Mouse (Mus musculus) thymus, adult 2 months (tissue): Measurements from ENCODE around the gene Sept9. TPM values are rescaled to one million over a fixed set of nuclear protein-coding genes. Genes with fewer than 3 reads are reported as not detected.

ENCODE experiments used
- DNase-seq: peaks from one replicate; pipeline ENCODE4 v3.0.0; 2021
- H3K27ac ChIP-seq: fragments of 200-500 bp; 2 replicates; pipeline ENCODE4 v1.5.1; 2012; ENCODE audit warnings: low read length, control low read depth; ENCODE audit not compliant: control insufficient read depth, insufficient read depth
- H3K27me3 ChIP-seq: fragments of 200-500 bp; 2 replicates; pipeline ENCODE4 v1.6.1; 2012; ENCODE audit warnings: mild to moderate bottlenecking, low read length, moderate library complexity, mixed read lengths; ENCODE audit not compliant: control insufficient read depth, insufficient read depth
- H3K36me3 ChIP-seq: fragments of 200-500 bp; 2 replicates; pipeline ENCODE4 v1.6.1; 2012; ENCODE audit warnings: mild to moderate bottlenecking, low read length, moderate library complexity; ENCODE audit not compliant: control insufficient read depth, insufficient read depth
- H3K4me1 ChIP-seq: fragments of 200-500 bp; replicated peaks from 2 replicates; pipeline ENCODE4 v1.6.1; 2012; ENCODE audit warnings: low read length; ENCODE audit not compliant: control insufficient read depth, insufficient read depth
- H3K4me3 ChIP-seq: fragments of 200-500 bp; 2 replicates; pipeline ENCODE4 v1.5.1; 2012; ENCODE audit warnings: mild to moderate bottlenecking, low read length, control low read depth, moderate library complexity; ENCODE audit not compliant: control insufficient read depth, insufficient read depth
- CTCF ChIP-seq: fragments of 200-500 bp; IDR thresholded peaks from 2 replicates; pipeline ENCODE4 v1.5.1; 2012; ENCODE audit warnings: mild to moderate bottlenecking, control low read depth, low read length, moderate library complexity, borderline replicate concordance; ENCODE audit not compliant: control insufficient read depth, poor library complexity, insufficient read depth; ENCODE audit errors: extremely low read depth
- POLR2A ChIP-seq: fragments of 200-500 bp; IDR thresholded peaks from 2 replicates; pipeline ENCODE4 v1.6.1; 2012; ENCODE audit warnings: mild to moderate bottlenecking, low read length, control low read depth, moderate library complexity; ENCODE audit not compliant: control insufficient read depth, poor library complexity, insufficient read depth; ENCODE audit errors: extremely low read depth
- WGBS: fragments of 180-500 bp; shearing (Covaris S2); methylation state at CpG from one replicate; pipeline ENCODE4 v1.1.7; 2018; 5-methylcytosine and 5-hydroxymethylcytosine counted together
- polyA plus RNA-seq: library from polyadenylated mRNA; depleted of rRNA; stranded (reverse); fragments of >200 nt; gene quantifications from 2 replicates; pipeline ENCODE4 v1.2.3, GENCODE M21; 2012

The Sept9 gene
- polyA plus RNA-seq, 1 experiment = 113 TPM

GRCm38 (mm10) chr11:117163098-117163497 is 36.4 kb upstream of the Sept9 start:
- TF ChIP-seq CTCF (no peak), POLR2A (no peak)
- Histone ChIP-seq H3K27ac (no peak overlapping the region), H3K36me3 (no peaks in the 10 kb centered on the region), H3K4me3 (no peak overlapping the region), H3K4me1 (no peaks in the 10 kb centered on the region), H3K27me3 (no peaks in the 10 kb centered on the region)
- DNase-seq = no peak
- WGBS = 93% methylated on average over 9 of the region's 9 CpGs

GRCm38 (mm10) chr11:117163771-117164170 is 35.7 kb upstream of the Sept9 start:
- no peak for TF ChIP-seq POLR2A
- TF ChIP-seq CTCF = no peak
- 93% methylated on average over 6 of the region's 6 CpGs for WGBS
- Histone ChIP-seq H3K4me1 (no peaks in the 10 kb centered on the region), H3K36me3 (no peaks in the 10 kb centered on the region), H3K27ac (no peak overlapping the region), H3K4me3 (no peak overlapping the region), H3K27me3 (no peaks in the 10 kb centered on the region)
- DNase-seq = no peak

- no peak for DNase-seq
- no peak overlapping the region for H3K4me3 ChIP-seq
- H3K4me1 ChIP-seq = no peaks in the 10 kb centered on the region
- 87% methylated on average over 20 of the region's 20 CpGs for WGBS
- no peaks in the 10 kb centered on the region for H3K27me3 ChIP-seq
- no peak for TF ChIP-seq POLR2A
- no peak for TF ChIP-seq CTCF
- no peak overlapping the region for H3K27ac ChIP-seq
- no peaks in the 10 kb centered on the region for H3K36me3 ChIP-seq
These were observed 31.0 kb upstream of the Sept9 start for GRCm38 (mm10) chr11:117168278-117169087.

- H3K36me3 ChIP-seq = no peaks in the 10 kb centered on the region
- DNase-seq = no peak
- WGBS = 94% methylated on average over 11 of the region's 11 CpGs
- H3K4me1 ChIP-seq = no peaks in the 10 kb centered on the region
- no peak overlapping the region for H3K27ac ChIP-seq
- no peak overlapping the region for H3K4me3 ChIP-seq
- no peaks in the 10 kb centered on the region for H3K27me3 ChIP-seq
- TF ChIP-seq POLR2A = no peak
- TF ChIP-seq CTCF = no peak
These were observed 30.3 kb upstream of the Sept9 start for GRCm38 (mm10) chr11:117169088-117169635.

- no peak overlapping the region for H3K4me3 ChIP-seq
- no peak for DNase-seq
- TF ChIP-seq CTCF (no peak), POLR2A (no peak)
- H3K27me3 ChIP-seq = no peaks in the 10 kb centered on the region
- H3K27ac ChIP-seq = no peak overlapping the region
- WGBS = 97% methylated on average over 19 of the region's 19 CpGs
- H3K4me1 ChIP-seq = peaks cover 4% of the 10 kb centered on the region; the same call in 1 of the 2 replicates
- no peaks in the 10 kb centered on the region for H3K36me3 ChIP-seq
These were observed 29.5 kb upstream of the Sept9 start for GRCm38 (mm10) chr11:117169801-117170565.
